Mouse (Mus musculus) bone marrow, adult 2 months (tissue): ENCODE results near the gene Smoc2.

ENCODE experiments used
- CTCF ChIP-seq: fragments of 200-500 bp; IDR thresholded peaks from 2 replicates; pipeline ENCODE4 v1.5.1; 2011; ENCODE audit warnings: low read length, control low read depth; ENCODE audit not compliant: control insufficient read depth, insufficient read depth
- POLR2A ChIP-seq: fragments of 200-500 bp; IDR thresholded peaks from 2 replicates; pipeline ENCODE4 v1.6.1; 2011; ENCODE audit warnings: low read depth, mild to moderate bottlenecking, control low read depth, low read length, borderline replicate concordance; ENCODE audit not compliant: control insufficient read depth

DNA sequence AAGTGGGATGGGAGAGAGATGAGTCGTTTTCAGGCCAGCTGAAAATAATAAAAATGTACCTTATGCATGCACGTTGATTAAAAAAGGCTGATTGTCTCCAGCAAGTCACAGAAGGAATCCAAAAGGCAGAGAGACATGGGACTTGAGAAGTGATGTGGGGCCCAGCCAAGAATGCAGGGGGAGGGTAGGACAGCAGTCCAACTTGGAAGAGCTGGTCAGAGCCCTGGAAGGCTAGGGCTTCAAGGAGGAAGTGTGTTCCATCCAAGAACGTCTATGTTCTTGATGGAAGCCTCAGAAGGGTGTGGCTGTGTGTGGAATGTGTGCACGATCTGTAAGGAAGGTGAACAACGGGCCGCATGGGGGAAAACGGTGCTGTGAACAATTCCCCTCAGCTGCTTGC, 26.9 kb upstream of the Smoc2 start:
- TF ChIP-seq CTCF (no peak), POLR2A (no peak)
